Mouse (Mus musculus) midbrain, embryonic 10.5 days (tissue): ENCODE data around the gene Bcl2. TPM values are rescaled to one million over a fixed set of nuclear protein-coding genes. Genes with fewer than 3 reads are reported as not detected.

Experiments
- DNase-seq: peaks from one replicate; pipeline ENCODE4 v3.0.0-alpha.2; 2017; ENCODE audit warnings: low spot score
- H3K27ac ChIP-seq: fragments of 300-500 bp; sonication (generic); replicated peaks from 2 replicates; pipeline ENCODE4 v1.5.1; 2016; ENCODE audit warnings: mild to moderate bottlenecking
- H3K27me3 ChIP-seq: fragments of 300-500 bp; sonication (generic); 2 replicates; pipeline ENCODE4 v1.6.1; 2016; ENCODE audit warnings: low read depth, mild to moderate bottlenecking; ENCODE audit not compliant: poor library complexity, severe bottlenecking
- H3K36me3 ChIP-seq: fragments of 300-500 bp; sonication (generic); 2 replicates; pipeline ENCODE4 v1.6.1; 2016; ENCODE audit warnings: mild to moderate bottlenecking, moderate library complexity
- H3K4me1 ChIP-seq: fragments of 300-500 bp; sonication (generic); 2 replicates; pipeline ENCODE4 v1.6.1; 2016
- H3K4me3 ChIP-seq: fragments of 300-500 bp; sonication (generic); 2 replicates; pipeline ENCODE4 v1.5.1; 2016; ENCODE audit warnings: mild to moderate bottlenecking, moderate library complexity
- H3K9me3 ChIP-seq: fragments of 300-500 bp; sonication (generic); replicated peaks from 2 replicates; pipeline ENCODE4 v1.6.1; 2016; ENCODE audit warnings: mild to moderate bottlenecking
- WGBS: fragments of 180-500 bp; shearing (Covaris S2); methylation state at CpG from one replicate; pipeline ENCODE4 v1.1.7; 2016; 5-methylcytosine and 5-hydroxymethylcytosine counted together
- polyA plus RNA-seq: library from polyadenylated mRNA; unstranded; fragments of >200 nt; fragmentation: Nextera tagmentation; extraction: Ambion mirVana; gene quantifications from 2 replicates; pipeline ENCODE4 v1.2.1, GENCODE M21; 2016

The Bcl2 gene
- polyA plus RNA-seq, 1 experiment from 2014 or later: 8.9 TPM

DNA sequence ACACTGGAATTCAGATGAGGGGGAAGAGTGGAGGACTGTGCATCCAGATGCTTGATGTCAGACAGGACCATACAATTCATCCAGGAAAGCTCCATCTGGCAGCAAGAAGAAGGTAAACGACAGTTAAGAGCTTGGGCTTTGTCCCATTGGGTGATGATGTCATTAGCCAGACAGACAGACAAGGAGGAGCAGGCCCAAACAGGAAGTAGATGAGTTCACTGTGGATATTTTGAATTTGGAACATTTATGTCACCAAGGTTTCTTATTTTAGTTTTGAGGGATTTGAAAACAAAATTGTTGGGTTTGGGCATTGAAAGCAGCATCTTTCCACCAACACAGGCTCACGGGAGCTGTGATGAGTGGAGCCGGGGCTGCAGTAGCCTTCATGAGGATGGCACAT, 29.5 kb downstream of the Bcl2 start:
- no peak for DNase-seq
- no peaks in the 10 kb centered on the region for H3K36me3 ChIP-seq
- no peak overlapping the region for H3K27ac ChIP-seq
- H3K4me3 ChIP-seq: no peak overlapping the region
- H3K4me1 ChIP-seq: no peaks in the 10 kb centered on the region
- no peaks in the 10 kb centered on the region for H3K9me3 ChIP-seq
- H3K27me3 ChIP-seq: no peaks in the 10 kb centered on the region
- WGBS: 91% methylated on average over 3 of the region's 3 CpGs

DNA sequence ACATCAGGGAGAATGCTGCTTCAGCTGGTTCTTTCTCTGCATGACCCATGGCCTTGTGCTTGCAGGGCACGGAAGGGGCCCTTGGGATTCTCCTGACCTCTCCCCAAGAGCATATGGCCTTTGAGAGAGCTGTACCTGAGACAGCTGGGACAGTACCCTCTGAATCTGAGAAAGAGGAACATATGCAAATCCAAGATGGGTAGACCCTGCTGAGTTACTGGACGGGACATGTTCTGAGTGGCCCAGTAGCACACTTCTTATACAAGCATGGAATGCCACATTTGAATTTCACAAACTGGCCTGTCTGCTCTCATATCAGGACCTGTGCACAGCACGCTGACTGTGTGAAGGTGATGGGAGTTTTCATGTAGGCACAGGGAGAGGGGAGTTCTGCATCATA, 31.2 kb downstream of the Bcl2 start:
- no peak for DNase-seq
- H3K9me3 ChIP-seq: no peaks in the 10 kb centered on the region
- no peak overlapping the region for H3K4me3 ChIP-seq
- no peaks in the 10 kb centered on the region for H3K4me1 ChIP-seq
- WGBS: 88% methylated on average over 3 of the region's 3 CpGs
- no peaks in the 10 kb centered on the region for H3K36me3 ChIP-seq
- no peaks in the 10 kb centered on the region for H3K27me3 ChIP-seq
- no peak overlapping the region for H3K27ac ChIP-seq

DNA sequence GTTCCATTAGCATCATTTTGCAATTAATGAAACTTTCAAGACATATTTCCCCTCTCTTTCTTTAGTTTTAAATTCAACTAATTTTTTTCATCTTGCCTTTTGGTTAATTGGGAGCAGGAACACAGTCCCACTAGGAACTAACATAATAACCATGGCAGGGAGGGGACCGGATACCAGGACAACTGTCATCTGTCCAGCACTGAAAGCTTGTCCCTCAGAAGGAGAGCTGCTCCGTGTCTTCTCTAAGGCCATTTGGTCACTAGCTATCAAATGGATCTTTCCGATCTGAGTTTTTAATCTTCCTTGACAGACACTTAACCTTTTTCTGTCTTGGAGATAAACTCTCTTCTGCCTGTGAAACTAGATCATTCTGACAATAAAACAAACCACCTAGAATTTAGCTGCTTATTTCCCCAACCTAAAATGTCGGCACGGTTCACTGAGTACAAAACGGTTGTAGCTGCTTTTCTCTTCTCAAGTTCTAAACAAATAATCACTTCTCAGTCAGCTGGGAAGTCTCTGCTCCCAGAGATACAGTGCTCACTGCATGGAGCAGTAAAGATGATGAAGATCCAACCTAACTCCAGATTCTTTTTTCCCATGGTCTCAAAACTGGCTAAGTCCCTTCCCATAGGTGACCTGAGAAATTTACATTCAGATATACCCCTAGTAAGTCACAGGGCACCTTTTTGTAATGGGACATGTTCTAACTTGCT, 34.1 kb downstream of the Bcl2 start:
- H3K27me3 ChIP-seq: no peaks in the 10 kb centered on the region

DNA sequence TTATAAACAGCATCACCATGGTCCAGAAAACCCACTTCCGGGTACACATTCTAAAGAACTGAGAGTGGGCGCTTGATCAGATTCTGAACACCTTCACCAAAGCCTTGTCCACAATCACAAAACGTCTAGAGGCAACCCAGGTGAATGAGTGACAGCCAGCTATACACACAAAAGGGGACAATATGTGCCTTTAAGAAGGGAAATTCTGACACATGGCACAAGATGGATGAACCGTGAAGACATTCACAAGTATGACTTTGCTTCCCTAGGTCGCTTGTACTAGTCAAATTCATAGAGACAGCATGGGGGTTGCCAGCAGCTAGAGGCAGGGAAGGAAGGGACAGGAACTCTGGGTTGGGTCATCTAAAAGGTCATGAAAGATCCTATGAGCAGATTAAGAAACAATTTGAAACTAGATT, 36.0 kb downstream of the Bcl2 start:
- no peak overlapping the region for H3K4me3 ChIP-seq
- 88% methylated on average over 5 of the region's 5 CpGs for WGBS
- H3K27me3 ChIP-seq: no peaks in the 10 kb centered on the region

More for the DNA sequence above, 34.1 kb downstream of the Bcl2 start:
- no peaks in the 10 kb centered on the region for H3K4me1 ChIP-seq
- no peak overlapping the region for H3K4me3 ChIP-seq
- no peak overlapping the region for H3K27ac ChIP-seq
- WGBS: 79% methylated on average over 6 of the region's 6 CpGs
- H3K36me3 ChIP-seq: no peaks in the 10 kb centered on the region
- DNase-seq: no peak
- no peaks in the 10 kb centered on the region for H3K9me3 ChIP-seq

GRCm38 (mm10) chr1:106666140-106667088, 47.7 kb downstream of the Bcl2 start:
- no peaks in the 10 kb centered on the region for H3K4me1 ChIP-seq
- H3K4me3 ChIP-seq: no peak overlapping the region
- H3K27ac ChIP-seq: no peak overlapping the region
- no peak for DNase-seq
- no peaks in the 10 kb centered on the region for H3K27me3 ChIP-seq
- H3K9me3 ChIP-seq: no peaks in the 10 kb centered on the region
- H3K36me3 ChIP-seq: no peaks in the 10 kb centered on the region
- 78% methylated on average over 8 of the region's 8 CpGs for WGBS

More for the DNA sequence above, 36.0 kb downstream of the Bcl2 start:
- Histone ChIP-seq H3K9me3 (no peaks in the 10 kb centered on the region), H3K4me1 (no peaks in the 10 kb centered on the region), H3K36me3 (no peaks in the 10 kb centered on the region), H3K27ac (no peak overlapping the region)
- DNase-seq: no peak

GRCm38 (mm10) chr1:106664978-106665377, 49.1 kb downstream of the Bcl2 start:
- no peak overlapping the region for H3K27ac ChIP-seq
- no peaks in the 10 kb centered on the region for H3K9me3 ChIP-seq
- H3K4me1 ChIP-seq: no peaks in the 10 kb centered on the region
- no peaks in the 10 kb centered on the region for H3K27me3 ChIP-seq
- no peaks in the 10 kb centered on the region for H3K36me3 ChIP-seq
- DNase-seq: no peak
- no peak overlapping the region for H3K4me3 ChIP-seq
- 93% methylated on average over 1 of the region's 1 CpGs for WGBS

- Histone ChIP-seq H3K4me1 (no peaks in the 10 kb centered on the region), H3K36me3 (no peaks in the 10 kb centered on the region), H3K4me3 (no peak overlapping the region), H3K27ac (no peak overlapping the region), H3K9me3 (no peaks in the 10 kb centered on the region), H3K27me3 (no peaks in the 10 kb centered on the region)
- 94% methylated on average over 5 of the region's 5 CpGs for WGBS
- no peak for DNase-seq
Observed at GRCm38 (mm10) chr1:106662486-106662885, 51.6 kb downstream of the Bcl2 start.

GRCm38 (mm10) chr1:106658293-106658847, 55.7 kb downstream of the Bcl2 start:
- H3K27me3 ChIP-seq: no peaks in the 10 kb centered on the region
- H3K9me3 ChIP-seq: no peaks in the 10 kb centered on the region
- no peak overlapping the region for H3K4me3 ChIP-seq
- no peaks in the 10 kb centered on the region for H3K36me3 ChIP-seq
- no peaks in the 10 kb centered on the region for H3K4me1 ChIP-seq
- 94% methylated on average over 5 of the region's 5 CpGs for WGBS
- H3K27ac ChIP-seq: no peak overlapping the region
- DNase-seq: no peak

DNA sequence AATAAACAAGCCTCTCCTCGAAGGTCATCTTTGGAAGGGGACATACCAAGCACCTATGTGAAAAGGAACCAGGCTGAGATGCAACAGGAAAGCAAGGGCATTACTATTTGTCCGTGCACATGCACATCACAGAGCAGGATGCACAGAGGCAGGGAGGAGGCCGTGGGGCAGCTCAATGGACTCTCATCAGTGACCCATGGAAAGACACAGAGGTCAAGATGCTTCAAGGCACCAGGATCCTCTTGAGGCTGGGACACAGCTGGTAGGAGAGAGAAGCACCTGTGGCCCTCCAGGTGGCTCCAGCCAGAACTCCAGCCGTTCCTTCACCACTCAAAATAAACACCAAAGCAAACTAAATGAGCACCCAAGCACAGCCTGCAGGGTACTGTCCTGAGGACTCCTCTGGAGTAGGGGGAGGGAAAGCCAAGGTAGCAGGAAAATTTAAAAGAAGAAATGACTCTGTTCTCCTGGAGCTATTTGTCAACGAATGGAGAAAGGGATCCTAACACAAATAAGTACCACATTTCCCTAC, 57.8 kb downstream of the Bcl2 start:
- Histone ChIP-seq H3K4me1 (peaks cover 8% of the 10 kb centered on the region; the same call in 1 of the 2 replicates), H3K27ac (no peak overlapping the region), H3K27me3 (no peaks in the 10 kb centered on the region), H3K4me3 (no peak overlapping the region), H3K9me3 (no peaks in the 10 kb centered on the region), H3K36me3 (no peaks in the 10 kb centered on the region)
- WGBS: 69% methylated on average over 5 of the region's 5 CpGs
- DNase-seq: no peak

GRCm38 (mm10) chr1:106654254-106654653, 59.8 kb downstream of the Bcl2 start:
- no peak for DNase-seq
- H3K27me3 ChIP-seq: no peaks in the 10 kb centered on the region
- no peak overlapping the region for H3K4me3 ChIP-seq
- H3K4me1 ChIP-seq: peaks cover 20% of the 10 kb centered on the region; the same call in 1 of the 2 replicates
- no peaks in the 10 kb centered on the region for H3K9me3 ChIP-seq
- H3K27ac ChIP-seq: no peak overlapping the region
- no peaks in the 10 kb centered on the region for H3K36me3 ChIP-seq
- 95% methylated on average over 6 of the region's 6 CpGs for WGBS

DNA sequence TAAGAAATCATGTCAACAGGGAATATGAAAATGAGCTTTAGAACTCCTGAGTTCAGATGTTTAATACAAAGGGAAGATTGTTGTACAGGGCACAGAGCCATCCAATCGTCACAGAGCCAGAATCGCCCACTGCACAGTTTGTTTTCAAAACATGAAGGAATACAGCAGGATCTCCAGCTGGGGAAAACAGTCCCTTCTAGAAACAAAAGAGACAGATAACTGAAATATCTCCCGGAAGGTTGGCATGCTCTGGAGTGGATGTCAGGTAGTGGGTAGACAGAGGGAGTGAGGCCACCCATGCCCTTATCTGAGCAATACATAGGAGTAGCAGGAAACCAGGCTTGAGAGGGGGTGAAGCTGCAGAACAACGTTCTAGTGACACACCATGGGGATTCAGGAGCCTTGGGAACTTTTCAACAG, 60.6 kb downstream of the Bcl2 start:
- H3K4me3 ChIP-seq: no peak overlapping the region
- H3K27ac ChIP-seq: no peak overlapping the region
- 68% methylated on average over 4 of the region's 4 CpGs for WGBS
- H3K9me3 ChIP-seq: no peaks in the 10 kb centered on the region
- no peaks in the 10 kb centered on the region for H3K27me3 ChIP-seq
- H3K4me1 ChIP-seq: peaks cover 20% of the 10 kb centered on the region; the same call in 1 of the 2 replicates
- H3K36me3 ChIP-seq: no peaks in the 10 kb centered on the region
- DNase-seq: no peak

DNA sequence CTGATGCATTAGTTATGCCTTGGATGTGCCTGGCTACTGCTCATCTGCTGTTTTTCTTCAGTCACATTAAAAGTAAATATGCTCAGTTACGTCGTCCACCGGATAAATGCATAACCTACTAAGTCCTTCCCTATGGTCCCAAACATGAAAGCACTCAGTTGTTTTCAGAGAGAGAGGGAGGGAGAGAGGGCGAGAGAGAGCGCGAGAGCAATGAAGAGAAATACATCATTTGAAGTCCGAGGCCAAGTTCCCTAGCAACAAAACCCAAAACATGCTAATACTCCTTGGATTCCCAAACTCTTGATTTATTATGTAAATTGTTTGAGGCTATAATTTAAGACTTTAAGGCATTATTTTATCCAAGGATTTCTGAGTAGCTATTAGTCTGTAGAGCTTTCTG, 62.9 kb downstream of the Bcl2 start:
- H3K27me3 ChIP-seq: no peaks in the 10 kb centered on the region
- H3K9me3 ChIP-seq: no peaks in the 10 kb centered on the region
- H3K4me3 ChIP-seq: no peak overlapping the region
- no peak overlapping the region for H3K27ac ChIP-seq
- peaks cover 20% of the 10 kb centered on the region; the same call in 1 of the 2 replicates for H3K4me1 ChIP-seq
- no peaks in the 10 kb centered on the region for H3K36me3 ChIP-seq
- 76% methylated on average over 7 of the region's 7 CpGs for WGBS
- DNase-seq: no peak
